Mouse (Mus musculus) forebrain, embryonic 13.5 days (tissue): ENCODE data around the gene Tbrg4. TPM values are rescaled to one million over a fixed set of nuclear protein-coding genes. Genes with fewer than 3 reads are reported as not detected.
A peak's percentile ranks its signal among the peaks of the same experiment; 100 is the strongest.

Experiments used
- ATAC-seq: fragments of 200-750 bp; cut with Nextera tagmentation; 2 replicates; pipeline ENCODE4 v1.8.0; 2017
- H3K27ac ChIP-seq: fragments of 300-500 bp; sonication (generic); 2 replicates; pipeline ENCODE4 v1.5.1; 2015; ENCODE audit warnings: inconsistent platforms, mild to moderate bottlenecking, moderate library complexity
- H3K27me3 ChIP-seq: fragments of 300-500 bp; sonication (generic); 2 replicates; pipeline ENCODE4 v1.6.1; 2015; ENCODE audit warnings: mild to moderate bottlenecking, inconsistent platforms
- H3K36me3 ChIP-seq: fragments of 300-500 bp; sonication (generic); 2 replicates; pipeline ENCODE4 v1.6.1; 2015; ENCODE audit warnings: mild to moderate bottlenecking, inconsistent platforms; ENCODE audit not compliant: poor library complexity, severe bottlenecking
- H3K4me1 ChIP-seq: fragments of 300-500 bp; sonication (generic); 2 replicates; pipeline ENCODE4 v1.6.1; 2015; ENCODE audit warnings: inconsistent platforms
- H3K4me2 ChIP-seq: fragments of 300-500 bp; sonication (generic); 2 replicates; pipeline ENCODE4 v1.6.1; 2015; ENCODE audit warnings: inconsistent platforms, mild to moderate bottlenecking, moderate library complexity
- H3K4me3 ChIP-seq: fragments of 300-500 bp; sonication (generic); 2 replicates; pipeline ENCODE4 v1.5.1; 2015; ENCODE audit warnings: mild to moderate bottlenecking, inconsistent platforms
- H3K9ac ChIP-seq: fragments of 300-500 bp; sonication (generic); 2 replicates; pipeline ENCODE4 v1.6.1; 2015; ENCODE audit warnings: mild to moderate bottlenecking, inconsistent platforms
- H3K9me3 ChIP-seq: fragments of 300-500 bp; sonication (generic); replicated peaks from 2 replicates; pipeline ENCODE4 v1.6.1; 2016; ENCODE audit warnings: inconsistent platforms
- WGBS: fragments of 180-500 bp; shearing (Covaris S2); methylation state at CpG from one replicate; pipeline ENCODE4 v1.1.7; 2015; 5-methylcytosine and 5-hydroxymethylcytosine counted together
- polyA plus RNA-seq: library from polyadenylated mRNA; unstranded; fragments of >200 nt; fragmentation: Nextera tagmentation; extraction: Ambion mirVana; gene quantifications from 2 replicates; pipeline ENCODE4 v1.2.1, GENCODE M21; 2015

The Tbrg4 gene
- polyA plus RNA-seq, 1 experiment from 2014 or later = 32.1 TPM

- Histone ChIP-seq H3K4me3 (no peak overlapping the region), H3K9me3 (no peaks in the 10 kb centered on the region), H3K27ac (no peak overlapping the region), H3K9ac (no peak overlapping the region), H3K4me2 (no peak overlapping the region), H3K36me3 (no peaks in the 10 kb centered on the region), H3K27me3 (no peaks in the 10 kb centered on the region), H3K4me1 (no peaks in the 10 kb centered on the region)
- 60% methylated on average over 9 of the region's 9 CpGs for WGBS
- ATAC-seq = no peak
Measured at GRCm38 (mm10) chr11:6647831-6648724, 22.2 kb upstream of the Tbrg4 start.

GRCm38 (mm10) chr11:6644566-6644965 is 18.7 kb upstream of the Tbrg4 start:
- H3K9ac ChIP-seq = no peak overlapping the region
- H3K9me3 ChIP-seq = no peaks in the 10 kb centered on the region
- 73% methylated on average over 6 of the region's 6 CpGs for WGBS
- H3K4me2 ChIP-seq = no peak overlapping the region
- no peak overlapping the region for H3K27ac ChIP-seq
- no peaks in the 10 kb centered on the region for H3K36me3 ChIP-seq
- no peak for ATAC-seq
- H3K4me3 ChIP-seq = no peak overlapping the region
- H3K4me1 ChIP-seq = no peaks in the 10 kb centered on the region
- H3K27me3 ChIP-seq = no peaks in the 10 kb centered on the region

GRCm38 (mm10) chr11:6639072-6639471 is 13.2 kb upstream of the Tbrg4 start:
- H3K4me2 ChIP-seq = no peak overlapping the region
- no peaks in the 10 kb centered on the region for H3K9me3 ChIP-seq
- WGBS = 77% methylated on average over 6 of the region's 6 CpGs
- ATAC-seq = no peak
- H3K27me3 ChIP-seq = no peaks in the 10 kb centered on the region
- H3K36me3 ChIP-seq = no peaks in the 10 kb centered on the region
- H3K4me3 ChIP-seq = no peak overlapping the region
- no peak overlapping the region for H3K27ac ChIP-seq
- no peak overlapping the region for H3K9ac ChIP-seq
- H3K4me1 ChIP-seq = no peaks in the 10 kb centered on the region

DNA sequence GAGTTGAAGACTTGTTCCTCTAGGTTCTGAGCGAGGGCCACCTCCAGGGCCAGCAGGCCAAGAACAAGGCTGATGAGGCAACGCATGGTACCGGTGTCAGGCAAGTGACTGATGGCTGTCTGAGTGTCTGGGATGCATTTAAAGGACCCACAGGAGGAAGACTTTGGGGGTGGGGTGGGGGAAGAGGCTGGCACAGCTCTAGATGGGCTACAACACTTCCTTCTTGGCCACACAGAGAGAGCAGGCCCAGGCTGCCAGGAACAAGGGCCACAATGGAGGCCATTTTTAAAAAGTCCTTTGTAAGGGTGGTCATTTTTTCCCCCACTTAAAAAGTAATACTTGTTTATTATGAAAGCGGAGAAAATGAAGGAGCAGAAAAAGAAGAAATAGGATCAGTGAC is 12.7 kb upstream of the Tbrg4 start, which contains the start of gene Wap:
Wap (minus strand) TSS at position 101 of the 400 bp plus-strand sequence.
- 91% methylated on average over 4 of the region's 4 CpGs for WGBS
- no peak within 1 kb of the TSS for H3K4me2 ChIP-seq
- no peak within 1 kb of the TSS for H3K9ac ChIP-seq
- H3K4me3 ChIP-seq = no peak within 1 kb of the TSS
- no peak within 1 kb of the TSS for H3K27ac ChIP-seq
- H3K36me3 ChIP-seq = no peaks in the 10 kb centered on the region
- no peaks in the 10 kb centered on the region for H3K27me3 ChIP-seq
- no peaks in the 10 kb centered on the region for H3K4me1 ChIP-seq
- no peak for ATAC-seq
- H3K9me3 ChIP-seq = no peaks in the 10 kb centered on the region

DNA sequence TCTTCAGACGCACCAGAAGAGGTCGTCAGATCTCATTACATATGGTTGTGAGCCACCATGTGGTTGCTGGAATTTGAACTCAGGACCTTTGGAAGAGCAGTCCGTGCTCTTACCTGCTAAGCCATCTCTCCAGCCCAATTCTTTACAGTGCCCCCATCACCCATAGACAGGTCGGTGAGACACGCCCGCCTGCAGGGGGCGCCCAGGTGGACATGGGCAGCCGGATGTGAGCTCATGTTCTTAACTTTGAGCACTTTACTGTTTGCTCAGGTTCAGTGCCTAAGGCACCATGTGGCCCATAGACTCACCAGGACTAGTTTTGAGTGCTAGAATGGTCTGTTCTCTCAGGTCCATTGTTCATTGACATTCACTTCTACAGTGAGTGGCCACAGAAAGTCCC is 10.3 kb upstream of the Tbrg4 start:
- ATAC-seq = no peak
- H3K4me1 ChIP-seq = no peaks in the 10 kb centered on the region
- no peaks in the 10 kb centered on the region for H3K27me3 ChIP-seq
- H3K4me2 ChIP-seq = no peak overlapping the region
- no peak overlapping the region for H3K27ac ChIP-seq
- H3K9ac ChIP-seq = no peak overlapping the region
- H3K36me3 ChIP-seq = no peaks in the 10 kb centered on the region
- H3K9me3 ChIP-seq = no peaks in the 10 kb centered on the region
- 77% methylated on average over 8 of the region's 8 CpGs for WGBS
- H3K4me3 ChIP-seq = no peak overlapping the region

GRCm38 (mm10) chr11:6629655-6630054 is 3.8 kb upstream of the Tbrg4 start:
- no peak for ATAC-seq
- Histone ChIP-seq H3K9me3 (no peaks in the 10 kb centered on the region), H3K9ac (no peak overlapping the region), H3K4me3 (no peak overlapping the region), H3K4me2 (no peak overlapping the region), H3K27me3 (no peaks in the 10 kb centered on the region), H3K27ac (no peak overlapping the region), H3K36me3 (no peaks in the 10 kb centered on the region), H3K4me1 (peaks cover 13% of the 10 kb centered on the region)

- peaks cover 24% of the 10 kb centered on the region for H3K4me1 ChIP-seq
- no peaks in the 10 kb centered on the region for H3K27me3 ChIP-seq
- 20% methylated on average over 4 of the region's 4 CpGs for WGBS
- no peak overlapping the region for H3K9ac ChIP-seq
- no peaks in the 10 kb centered on the region for H3K9me3 ChIP-seq
- no peak overlapping the region for H3K4me3 ChIP-seq
- H3K27ac ChIP-seq = no peak overlapping the region
- H3K4me2 ChIP-seq = no peak overlapping the region
- peaks cover 8% of the 10 kb centered on the region for H3K36me3 ChIP-seq
- ATAC-seq = no peak
Measured at GRCm38 (mm10) chr11:6628568-6628967, 2.7 kb upstream of the Tbrg4 start.

- no peak overlapping the region for H3K4me3 ChIP-seq
- H3K4me1 ChIP-seq = peaks cover 25% of the 10 kb centered on the region
- no peak for ATAC-seq
- no peaks in the 10 kb centered on the region for H3K9me3 ChIP-seq
- H3K9ac ChIP-seq = no peak overlapping the region
- no peak overlapping the region for H3K4me2 ChIP-seq
- peaks cover 16% of the 10 kb centered on the region for H3K36me3 ChIP-seq
- 94% methylated on average over 4 of the region's 4 CpGs for WGBS
- H3K27me3 ChIP-seq = no peaks in the 10 kb centered on the region
- no peak overlapping the region for H3K27ac ChIP-seq
Measured at GRCm38 (mm10) chr11:6627731-6628130, 1.9 kb upstream of the Tbrg4 start.

GRCm38 (mm10) chr11:6626388-6626772 is 513 bp upstream of the Tbrg4 start:
- peaks cover 30% of the 10 kb centered on the region for H3K36me3 ChIP-seq
- no peaks in the 10 kb centered on the region for H3K9me3 ChIP-seq
- peak overlapping the region; percentile 77 for H3K4me3 ChIP-seq
- peak overlapping the region; percentile 73 for H3K9ac ChIP-seq
- no peaks in the 10 kb centered on the region for H3K27me3 ChIP-seq
- H3K4me2 ChIP-seq = peak overlapping the region; percentile 89
- peak overlapping the region; percentile 83 for H3K27ac ChIP-seq
- H3K4me1 ChIP-seq = peaks cover 25% of the 10 kb centered on the region
- ATAC-seq = peak; percentile 44
- 11% methylated on average over 16 of the region's 16 CpGs for WGBS

- no peaks in the 10 kb centered on the region for H3K27me3 ChIP-seq
- no peak for ATAC-seq
- peak overlapping the region; percentile 89 for H3K4me2 ChIP-seq
- peak overlapping the region; percentile 73 for H3K9ac ChIP-seq
- H3K4me1 ChIP-seq = peaks cover 25% of the 10 kb centered on the region
- H3K4me3 ChIP-seq = peak overlapping the region; percentile 77
- peaks cover 46% of the 10 kb centered on the region for H3K36me3 ChIP-seq
- H3K9me3 ChIP-seq = no peaks in the 10 kb centered on the region
- no peak overlapping the region for H3K27ac ChIP-seq
- 75% methylated on average over 14 of the region's 14 CpGs for WGBS
Measured at GRCm38 (mm10) chr11:6624619-6625382, 1.1 kb downstream of the Tbrg4 start.

DNA sequence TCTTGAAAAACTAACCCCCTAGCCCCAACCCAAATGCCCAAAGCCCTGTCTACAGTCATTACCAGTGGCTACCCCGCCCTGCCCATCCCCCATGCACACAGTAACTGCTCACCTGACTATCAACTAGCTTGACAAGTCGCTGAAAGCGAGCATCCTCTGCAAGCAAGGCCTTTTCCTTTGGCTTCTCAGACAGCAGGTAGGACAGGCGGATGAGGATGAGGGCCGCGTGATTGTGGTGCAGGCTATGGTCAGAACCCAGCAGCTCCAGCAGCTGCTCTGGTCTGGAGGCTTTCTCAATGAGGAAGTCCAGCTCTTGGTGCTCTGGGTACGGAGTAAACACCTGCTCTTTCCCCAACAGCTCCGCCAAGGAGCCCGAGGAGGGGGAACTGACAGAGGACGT is 2.2 kb downstream of the Tbrg4 start:
- Histone ChIP-seq H3K36me3 (peaks cover 56% of the 10 kb centered on the region), H3K27me3 (no peaks in the 10 kb centered on the region), H3K4me3 (0 out of 2 replicates have a peak overlapping the region, but pooled peaks have one; percentile 77), H3K4me2 (no peak overlapping the region), H3K9ac (0 out of 2 replicates have a peak overlapping the region, but pooled peaks have one; percentile 32), H3K4me1 (peaks cover 25% of the 10 kb centered on the region), H3K9me3 (no peaks in the 10 kb centered on the region), H3K27ac (no peak overlapping the region)
- WGBS = 92% methylated on average over 10 of the region's 10 CpGs
- no peak for ATAC-seq
